Mouse (Mus musculus): ENCODE measurements around the gene Cyp24a1. TPM values are rescaled to one million over a fixed set of nuclear protein-coding genes. Genes with fewer than 3 reads are reported as not detected.

Cyp24a1 gene
- total RNA-seq (2023; ENCODE audit: inconsistent age) = not detected in 4 replicates

DNA sequence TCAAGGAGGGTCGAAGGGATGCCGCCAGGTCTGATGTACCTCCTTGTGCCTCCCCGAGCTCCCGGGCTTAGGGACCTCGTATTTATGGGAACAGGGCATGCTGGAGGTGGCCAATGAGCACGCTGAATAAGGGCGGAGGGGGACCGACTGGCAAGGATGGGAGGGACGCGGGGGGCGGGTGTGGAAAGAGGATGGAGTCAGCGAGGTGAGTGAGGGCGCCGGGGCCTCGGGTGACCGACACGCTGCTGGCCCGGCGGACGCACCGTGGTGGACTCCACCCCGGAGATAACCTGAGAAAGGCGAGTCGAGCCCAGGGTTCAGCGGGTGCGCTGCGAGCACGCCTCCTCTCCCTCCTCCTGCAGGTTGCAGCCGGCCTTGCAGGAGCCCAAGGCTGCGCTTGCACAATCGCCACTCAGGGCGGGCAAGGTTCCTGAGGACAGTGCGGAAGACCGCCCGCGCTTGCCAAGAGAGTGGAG is at the start of gene Cyp24a1:
TSS of gene Cyp24a1 (minus strand) at position 55 of the 476 bp plus-strand sequence.

DNA sequence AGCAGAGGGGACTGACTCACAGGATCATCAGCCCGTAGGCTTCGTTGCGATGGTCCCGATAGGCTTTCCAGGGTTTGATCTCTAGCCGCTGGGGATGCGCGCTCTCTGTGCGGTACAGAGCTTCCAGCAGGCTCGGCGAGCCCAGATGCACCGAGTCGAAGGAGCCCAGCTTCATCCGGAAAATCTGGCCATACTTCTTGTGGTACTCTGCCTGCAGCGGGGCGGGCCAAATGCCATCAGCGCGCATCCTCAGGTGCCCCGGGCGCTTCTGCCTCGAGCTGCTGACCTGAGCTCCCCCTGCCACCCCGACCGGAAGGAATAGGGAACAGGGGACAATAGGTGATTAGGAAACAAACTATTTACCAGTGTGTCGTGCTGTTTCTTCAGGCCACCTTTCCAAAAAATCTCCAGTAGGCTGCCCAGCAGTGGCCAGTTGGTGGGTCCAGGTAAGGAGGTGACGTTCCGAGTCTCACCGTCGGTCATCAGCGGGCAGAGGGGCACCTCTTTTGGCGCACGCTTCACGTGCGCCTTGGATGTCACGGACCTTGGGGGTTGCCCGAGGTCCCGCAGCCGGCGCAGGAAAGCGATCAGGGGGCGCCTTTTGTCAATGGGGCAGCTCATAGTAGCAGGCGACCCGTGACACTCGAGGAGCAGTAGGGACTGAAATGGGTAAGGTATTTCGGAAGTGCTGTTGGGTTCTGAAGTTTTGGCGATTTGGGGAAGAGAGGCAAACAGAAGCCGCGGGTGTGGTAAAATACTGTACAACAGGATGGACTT is 603 bp downstream of the Cyp24a1 start, which contains the start of gene Pfdn4:
TSS of gene Pfdn4 (plus strand) at position 275 of the 777 bp plus-strand sequence.

Other genes starting within 250 kb of the Cyp24a1 start
- 0.61 to 1.2 TPM (median 0.81 TPM) in 3 of 4 replicates, not detected in the other for gene Bcas1, start 69.3 kb downstream of the Cyp24a1 start, total RNA-seq (2023; ENCODE audit: inconsistent age)
- 12.8 to 25.0 TPM (median 16.3 TPM) in 4 replicates for gene Pfdn4, start 717 bp downstream of the Cyp24a1 start, total RNA-seq (2023; ENCODE audit: inconsistent age)
- not detected in 4 replicates for gene 4930470P17Rik, start 104.9 kb upstream of the Cyp24a1 start, total RNA-seq (2023; ENCODE audit: inconsistent age)
- gene Dok5, start 234.7 kb upstream of the Cyp24a1 start, total RNA-seq (2023; ENCODE audit: inconsistent age) = not detected in 4 replicates

Measured in B cell, adult (primary cell).